Mouse (Mus musculus) lung, postnatal 25 days (tissue): ENCODE data around the gene Thsd1.
A peak's percentile ranks its signal among the peaks of the same experiment; 100 is the strongest.

ENCODE experiments used
- DNase-seq: peaks from one replicate; pipeline ENCODE4 v3.0.0; 2022; ENCODE audit warnings: low spot score

Gene Thsd1

DNA sequence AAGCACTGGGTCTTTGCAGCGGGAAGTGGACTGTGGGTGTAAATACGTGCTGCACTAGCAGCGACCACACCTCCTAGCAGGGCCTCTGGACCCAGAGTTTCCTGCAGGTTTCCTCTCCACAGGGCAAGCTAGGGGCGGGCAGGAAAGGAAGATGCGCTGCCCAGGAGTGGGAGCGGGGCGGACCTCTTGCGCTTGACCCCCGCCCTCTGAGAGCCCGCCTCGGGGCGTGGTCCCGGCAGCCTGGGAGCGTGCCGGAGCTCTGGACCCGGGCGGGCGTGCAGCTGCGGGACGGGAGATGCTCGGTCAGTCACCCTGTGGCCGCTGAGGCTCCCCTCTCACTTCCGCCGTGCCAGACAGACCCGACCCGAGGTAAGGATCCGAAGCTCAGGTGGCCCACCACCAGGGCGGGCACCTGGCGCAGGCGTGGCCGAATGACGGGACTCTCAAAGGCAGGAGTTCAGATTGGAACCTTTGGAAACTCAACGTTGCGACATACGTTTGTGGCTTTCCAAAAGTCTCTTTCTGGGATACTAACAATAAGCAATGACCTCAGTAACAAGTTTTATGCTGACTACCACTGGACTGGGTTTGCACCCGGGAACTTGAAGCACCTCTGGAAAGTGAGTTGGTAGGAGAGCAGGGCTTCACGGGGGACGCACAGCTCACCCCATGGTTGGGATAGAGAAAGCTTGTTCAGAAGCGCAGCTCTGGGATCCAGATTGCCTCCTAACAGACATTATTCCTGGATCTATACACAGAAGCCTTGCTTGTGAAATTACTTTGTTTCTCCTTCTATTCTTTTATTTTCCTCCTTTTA, at the start of gene Thsd1:
Gene Thsd1 (plus strand): TSS at position 253 of the 817 bp plus-strand sequence.
- DNase-seq: peak; percentile 80

DNA sequence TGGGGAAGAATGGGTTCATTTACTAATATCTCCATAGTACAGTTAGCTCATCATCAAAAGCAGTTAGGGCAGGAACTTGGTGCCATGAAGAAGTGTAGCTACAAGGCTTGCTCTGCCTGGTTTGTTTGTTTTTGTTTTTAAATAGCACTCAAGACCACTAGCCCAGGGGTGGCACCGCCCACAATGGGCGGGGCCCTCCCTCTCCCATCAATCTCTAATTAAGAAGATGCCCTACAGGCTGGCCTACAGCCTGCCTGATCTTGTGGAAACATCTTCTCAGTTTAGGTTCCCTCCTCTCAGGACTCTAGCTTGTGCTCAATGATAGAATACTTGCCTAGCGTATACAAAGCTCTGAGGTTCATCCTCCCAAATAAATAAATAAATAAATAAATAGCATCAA, 42.2 kb upstream of the Thsd1 start:
- no peak for DNase-seq

DNA sequence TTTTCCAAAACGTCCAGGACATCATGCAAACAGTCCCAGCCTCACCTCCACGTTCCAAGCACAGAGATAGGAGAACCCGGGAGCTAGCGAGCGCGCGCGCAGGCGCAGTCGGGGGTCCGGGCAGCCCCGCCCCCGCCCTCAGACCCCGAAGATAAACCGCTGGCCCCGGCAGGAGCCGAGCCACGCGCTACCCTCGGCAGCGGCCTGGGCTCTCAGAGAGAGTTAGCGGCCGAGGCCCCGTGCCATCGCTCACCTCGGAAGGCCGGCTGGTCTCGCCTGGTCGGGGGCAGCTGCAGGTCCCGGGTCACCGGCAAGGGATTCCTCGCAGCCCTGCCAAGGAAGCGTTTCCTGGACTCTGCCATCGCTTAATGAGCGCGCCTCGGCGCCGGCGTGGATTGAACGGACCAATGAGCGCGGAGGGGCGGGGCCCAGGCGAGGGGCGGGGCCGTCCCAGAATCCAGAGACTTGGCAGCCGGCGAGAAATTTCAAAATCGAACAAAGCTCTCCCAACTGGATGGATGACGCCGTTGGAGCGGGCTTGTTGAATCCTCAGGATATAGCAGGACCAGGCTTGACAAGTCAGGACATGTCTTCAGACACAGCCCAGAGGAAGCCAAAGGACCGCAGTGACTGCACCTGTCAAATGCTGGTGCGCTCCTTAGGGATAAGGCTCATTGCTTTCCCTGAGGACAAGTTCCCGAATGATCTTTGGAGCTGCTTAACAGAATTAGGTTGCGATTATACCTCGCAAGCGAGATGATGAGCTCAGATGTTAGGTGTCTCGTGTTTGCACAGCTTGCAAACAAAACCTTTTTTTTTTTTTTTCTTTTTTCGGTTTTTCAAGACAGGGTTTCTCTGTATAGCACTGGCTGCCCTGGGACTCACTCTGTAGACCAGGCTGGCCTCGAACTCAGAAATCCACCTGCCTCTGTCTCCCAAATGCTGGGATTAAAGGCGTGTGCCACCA, 41.4 kb upstream of the Thsd1 start, which contains the start of gene Ckap2:
Gene Ckap2 (minus strand): TSS at position 389 of the 967 bp plus-strand sequence.
- peak; percentile 86 for DNase-seq

DNA sequence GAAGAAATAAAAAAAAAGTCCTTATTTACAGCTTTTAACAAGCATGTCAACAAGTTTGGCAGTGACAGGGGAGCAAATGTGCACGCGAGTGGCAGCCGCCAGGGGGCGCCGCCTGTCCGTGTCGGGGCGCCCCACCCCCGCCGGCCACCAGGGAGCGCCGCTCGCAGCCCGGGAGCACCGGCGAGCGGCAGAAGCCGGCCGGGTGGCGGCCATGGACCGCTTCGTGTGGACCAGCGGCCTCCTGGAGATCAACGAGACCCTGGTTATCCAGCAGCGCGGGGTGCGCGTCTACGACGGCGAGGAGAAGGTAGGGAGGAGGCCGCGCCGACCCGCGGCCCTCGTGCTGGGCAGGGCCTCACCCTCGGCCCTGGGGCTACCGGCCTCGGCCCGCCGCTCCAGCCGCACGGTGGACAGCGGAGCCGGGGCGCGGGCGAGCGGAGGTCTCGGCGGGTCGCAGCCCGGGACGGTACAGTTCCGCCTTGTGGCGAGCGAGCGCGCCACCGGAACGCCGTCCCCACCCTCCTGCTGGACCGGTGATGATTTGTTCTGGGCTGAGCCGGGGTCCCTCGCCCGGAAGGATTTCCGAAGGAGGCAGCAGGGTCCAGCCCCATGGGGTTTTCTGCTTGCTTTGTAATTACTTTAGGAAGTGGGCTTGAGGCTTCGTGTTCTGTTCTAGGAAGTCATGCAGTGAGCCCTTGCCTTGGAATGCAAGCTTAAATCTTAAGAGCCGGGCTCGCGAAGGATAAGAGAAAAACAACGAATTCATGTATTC, 34.3 kb upstream of the Thsd1 start, which contains the start of gene Vps36:
Gene Vps36 (plus strand): TSS at position 150 of the 772 bp plus-strand sequence.
- peak; percentile 86 for DNase-seq

DNA sequence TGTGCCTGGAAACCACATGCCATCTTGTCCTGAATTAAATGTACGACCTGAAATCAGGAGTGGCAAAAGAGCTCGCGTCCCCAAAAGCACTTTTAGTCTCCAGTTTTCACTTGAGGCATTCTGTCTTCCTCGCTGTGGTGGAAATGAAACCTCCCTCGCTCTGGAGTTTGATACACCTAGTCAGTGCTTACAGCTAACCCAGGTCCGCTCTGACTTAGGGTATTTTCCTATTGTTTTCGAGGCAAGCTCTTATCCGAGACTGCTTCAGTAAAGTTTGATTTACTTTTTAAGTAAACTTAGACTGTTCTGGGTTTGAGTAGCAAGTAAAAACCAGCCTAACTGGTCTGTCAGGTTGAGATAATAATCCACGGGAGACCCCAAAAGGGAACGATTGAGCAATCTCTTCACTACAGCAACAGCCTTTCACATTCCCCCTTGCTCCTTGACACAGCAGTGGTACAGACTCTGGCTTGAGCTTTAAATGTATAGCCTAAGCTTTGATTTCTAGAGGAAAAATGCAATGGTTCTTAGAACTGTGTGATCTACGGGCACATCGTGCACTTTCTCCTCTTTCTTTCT, 33.6 kb upstream of the Thsd1 start:
- DNase-seq: peak; percentile 60

DNA sequence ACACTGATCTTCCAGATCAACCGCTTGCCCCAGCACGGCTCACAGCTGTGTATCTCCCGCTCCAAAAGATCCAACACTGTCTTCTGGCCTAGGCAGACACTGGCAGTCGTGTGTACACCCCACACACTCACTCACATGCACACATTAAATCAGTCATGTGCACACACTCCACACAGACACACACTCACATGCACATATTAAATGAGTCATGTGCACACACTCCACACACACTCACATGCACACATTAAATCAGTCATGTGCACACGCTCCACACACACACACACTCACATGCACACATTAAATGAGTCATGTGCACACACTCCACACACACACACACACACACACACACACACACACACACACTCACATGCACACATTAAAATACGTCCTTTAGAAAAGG, 29.2 kb upstream of the Thsd1 start:
- no peak for DNase-seq

DNA sequence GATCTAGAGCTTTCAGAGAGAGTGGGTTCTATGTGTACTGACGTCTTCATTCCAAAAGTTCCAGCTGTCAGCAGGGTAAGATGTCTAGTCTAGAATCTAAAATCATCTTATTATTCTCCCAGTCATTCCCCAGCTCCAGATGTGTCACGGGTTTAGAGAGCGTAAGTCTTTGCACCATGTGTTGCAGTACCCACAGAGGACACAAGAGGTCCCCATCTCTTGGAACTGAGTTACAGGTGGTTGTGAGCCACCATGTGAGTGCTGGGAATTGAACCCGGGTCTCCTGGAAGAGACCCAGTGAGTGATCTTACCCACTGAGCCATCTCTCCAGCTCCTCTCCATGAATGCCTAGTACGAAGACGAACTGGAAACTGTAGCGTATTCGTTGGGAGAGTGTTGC, 27.6 kb upstream of the Thsd1 start:
- no peak for DNase-seq

DNA sequence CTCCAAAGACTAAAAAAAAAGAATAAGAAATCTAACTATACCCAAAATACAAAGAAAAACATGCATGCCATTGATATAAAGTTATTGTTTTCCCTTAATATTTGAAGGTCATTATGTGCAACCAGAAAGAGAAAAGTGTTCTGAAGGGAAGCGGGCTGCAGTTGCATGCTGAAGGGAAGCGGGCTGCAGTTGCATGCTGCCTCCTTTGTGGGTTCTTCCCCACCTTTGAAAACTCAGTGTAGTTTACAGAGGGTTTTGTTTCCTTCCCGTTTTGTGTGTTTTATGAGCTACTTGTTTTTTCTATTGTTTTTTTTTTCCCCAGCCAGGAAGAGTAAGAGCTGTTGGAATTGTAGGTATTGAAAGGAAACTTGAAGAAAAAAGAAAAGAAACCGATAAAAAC, 19.6 kb upstream of the Thsd1 start:
- no peak for DNase-seq

DNA sequence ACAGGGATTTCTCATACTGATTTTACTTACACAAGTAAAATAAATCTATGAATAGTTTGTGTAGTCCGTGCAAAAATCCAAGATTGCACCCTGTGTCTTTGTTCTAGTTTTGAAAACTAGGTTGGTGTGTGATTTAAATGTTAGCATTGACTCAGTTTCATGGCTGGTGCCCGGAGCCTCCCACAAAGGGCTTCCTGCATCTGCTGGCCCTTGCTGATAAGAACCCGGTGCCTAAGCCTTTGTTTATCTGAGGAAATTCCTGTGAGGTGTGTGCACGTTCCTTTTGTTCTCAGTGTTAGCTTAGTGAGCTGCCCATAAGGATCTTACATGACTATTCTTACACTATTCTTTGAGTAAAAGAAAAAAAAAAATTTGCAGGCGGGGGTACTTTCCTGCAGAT, 18.1 kb upstream of the Thsd1 start:
- peak; percentile 73 for DNase-seq

DNA sequence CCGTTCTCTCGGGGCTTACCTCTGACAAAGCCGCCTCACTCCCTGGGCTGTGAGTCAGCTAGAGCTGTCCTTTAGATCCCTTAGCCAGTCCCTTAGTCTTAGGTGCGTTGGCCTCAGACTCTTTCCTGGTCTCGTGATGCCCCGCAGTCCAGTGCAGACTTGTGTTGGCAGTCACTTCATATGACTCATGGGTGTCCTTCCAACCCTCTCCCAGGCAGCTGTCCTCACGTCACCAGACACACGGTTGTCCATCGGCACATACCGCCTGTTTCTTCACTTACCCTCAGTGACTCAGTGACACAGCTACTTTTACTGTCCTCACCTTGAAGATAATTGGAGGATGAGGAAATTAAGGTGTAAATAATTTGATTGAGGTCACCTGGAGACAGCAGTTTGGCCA, 12.3 kb upstream of the Thsd1 start:
- DNase-seq: no peak

DNA sequence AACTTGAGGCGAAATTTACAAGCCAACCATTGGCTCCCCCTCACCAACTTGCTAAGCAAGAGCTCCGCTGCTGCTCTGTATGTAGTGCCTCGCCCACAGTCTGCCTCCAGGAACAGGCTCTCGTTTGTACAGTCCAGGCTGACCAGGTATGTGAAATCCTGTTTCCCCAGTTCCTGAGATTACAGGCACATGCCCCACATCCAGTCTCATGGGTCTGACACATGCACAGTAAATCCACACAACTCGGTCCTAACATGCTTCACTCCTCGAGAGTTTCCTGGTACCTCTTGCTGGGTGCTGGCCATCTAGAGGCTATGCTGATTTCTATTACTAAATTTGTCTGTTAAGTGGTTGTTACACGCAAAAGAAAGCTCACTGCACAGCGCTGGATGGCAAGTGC, 752 bp upstream of the Thsd1 start:
- DNase-seq: no peak

DNA sequence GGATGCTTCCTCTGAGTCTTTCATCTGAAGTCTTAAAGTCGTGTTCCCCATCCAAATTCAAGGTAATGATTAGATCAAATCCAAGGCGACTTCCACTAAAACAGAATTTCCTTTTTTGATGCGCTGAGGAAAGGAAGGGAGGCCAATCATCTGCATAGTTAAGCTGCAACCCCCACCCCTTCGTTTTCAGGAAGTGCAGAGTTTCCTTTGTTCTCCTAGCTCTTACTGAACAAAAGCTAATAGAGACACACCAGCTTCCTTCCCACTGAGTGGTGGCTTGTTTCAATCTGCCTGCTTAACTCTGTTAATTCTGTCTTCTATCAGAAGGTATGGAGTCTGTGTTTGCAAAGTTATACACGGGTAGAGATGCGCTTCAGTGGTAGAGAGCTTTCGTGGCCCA, 1.5 kb downstream of the Thsd1 start:
- peak; percentile 42 for DNase-seq

DNA sequence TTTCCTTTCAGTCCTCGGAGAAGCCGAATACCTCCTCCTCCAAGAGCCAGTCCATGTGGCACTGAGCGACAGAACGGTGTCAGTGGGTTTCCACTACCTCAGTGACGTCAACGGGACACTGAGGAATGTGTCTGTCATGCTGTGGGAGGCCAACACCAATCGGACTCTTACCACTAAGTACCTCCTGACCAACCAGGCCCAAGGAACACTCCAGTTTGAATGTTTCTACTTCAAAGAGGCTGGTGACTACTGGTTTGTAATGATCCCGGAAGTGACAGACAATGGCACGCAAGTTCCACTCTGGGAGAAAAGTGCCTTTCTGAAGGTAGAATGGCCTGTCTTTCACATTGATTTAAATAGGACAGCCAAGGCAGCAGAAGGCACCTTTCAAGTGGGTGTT, 15.9 kb downstream of the Thsd1 start:
- no peak for DNase-seq

DNA sequence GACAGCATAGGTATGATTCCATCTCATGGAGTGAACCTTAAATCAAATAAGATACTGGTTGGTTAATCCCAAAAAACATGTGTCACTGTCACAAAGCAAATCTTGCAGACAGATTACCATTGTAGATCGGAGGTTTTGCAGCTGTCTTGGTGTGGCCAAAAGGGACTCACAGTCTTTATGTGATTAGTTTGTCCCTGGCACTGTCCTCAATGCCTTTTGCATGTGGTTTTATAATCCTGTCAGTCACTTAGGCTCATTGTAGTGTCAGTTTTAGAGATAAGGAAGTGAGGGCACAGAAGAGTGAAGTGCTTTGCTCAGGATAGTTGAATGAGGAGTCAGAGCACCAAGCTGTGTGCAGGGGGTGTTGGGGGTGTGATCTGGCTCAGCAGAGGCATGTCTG, 18.6 kb downstream of the Thsd1 start:
- no peak for DNase-seq

DNA sequence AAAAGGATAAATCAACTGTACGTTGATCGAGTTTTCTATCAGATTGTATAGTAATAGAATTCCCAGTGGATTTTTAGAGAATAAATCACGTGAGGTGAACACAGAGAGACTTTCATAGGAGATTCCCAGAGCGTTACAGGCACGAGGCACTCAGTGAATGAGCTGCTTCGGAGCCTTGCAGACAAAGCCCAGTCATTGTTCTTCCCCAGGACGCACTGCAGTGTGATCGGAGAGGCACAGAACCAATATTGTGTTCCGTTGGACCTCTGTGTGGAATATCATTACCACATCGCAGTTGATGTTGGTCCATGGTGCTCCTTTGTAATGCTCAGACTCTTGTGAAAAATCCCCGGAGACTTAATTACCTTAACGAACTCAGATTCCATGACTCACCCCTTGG, 20.8 kb downstream of the Thsd1 start:
- no peak for DNase-seq

DNA sequence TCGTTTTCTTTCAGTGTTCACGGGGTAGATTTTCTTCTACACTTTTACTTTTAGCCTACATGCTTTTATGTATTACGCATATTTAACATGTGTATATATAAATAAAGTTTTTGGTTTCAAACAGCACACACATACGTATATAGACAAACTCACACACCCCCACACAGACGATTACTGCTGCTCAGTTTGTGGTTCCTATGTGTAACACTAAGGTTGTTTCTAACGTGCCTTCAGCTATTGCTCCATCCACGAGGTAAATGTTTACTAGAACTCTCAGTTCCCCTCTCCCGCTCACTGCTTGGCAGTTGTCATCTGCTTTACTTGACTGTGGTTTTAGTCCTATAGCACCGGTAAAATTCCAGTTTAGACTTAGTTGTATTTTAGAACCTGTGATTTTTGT, 22.0 kb downstream of the Thsd1 start:
- no peak for DNase-seq

DNA sequence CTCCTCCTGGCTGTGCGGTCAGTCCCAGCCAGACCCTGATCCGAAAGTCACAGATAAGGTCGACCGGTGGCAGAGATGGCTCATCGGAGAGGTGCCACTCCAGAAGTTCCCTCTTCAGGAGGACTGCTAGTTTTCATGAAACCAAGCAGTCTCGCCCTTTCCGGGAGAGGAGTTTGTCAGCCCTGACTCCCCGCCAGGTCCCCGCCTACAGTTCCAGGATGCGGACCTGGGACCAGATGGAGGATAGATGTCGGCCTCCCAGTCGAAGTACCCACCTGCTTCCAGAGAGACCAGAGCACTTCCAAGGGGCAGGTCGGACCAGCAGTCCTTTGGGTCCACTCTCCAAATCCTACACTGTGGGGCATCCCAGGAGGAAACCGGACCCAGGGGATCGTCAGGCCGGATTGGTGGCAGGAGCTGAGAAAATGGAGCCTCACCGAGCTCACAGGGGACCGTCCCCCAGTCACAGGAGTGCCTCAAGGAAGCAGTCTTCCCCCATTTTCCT, 31.9 kb downstream of the Thsd1 start:
- peak; percentile 24 for DNase-seq

DNA sequence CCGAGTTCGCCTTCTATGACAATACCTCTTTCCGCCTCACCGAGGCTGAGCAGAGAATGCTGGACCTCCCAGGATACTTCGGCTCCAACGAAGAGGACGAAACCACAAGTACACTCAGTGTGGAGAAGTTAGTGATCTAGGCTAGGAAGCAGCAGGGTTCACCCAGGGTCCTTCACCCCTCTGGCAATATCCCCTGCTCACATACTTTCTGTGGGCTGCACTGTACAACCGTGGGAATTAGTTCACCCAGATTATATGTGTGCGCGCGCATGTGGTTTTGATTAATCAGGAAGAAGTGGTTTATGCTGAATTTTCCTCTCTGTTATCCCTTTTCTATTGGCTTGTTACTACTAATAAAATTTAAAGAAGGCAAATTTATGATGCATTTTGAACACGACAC, 32.4 kb downstream of the Thsd1 start:
- no peak for DNase-seq

DNA sequence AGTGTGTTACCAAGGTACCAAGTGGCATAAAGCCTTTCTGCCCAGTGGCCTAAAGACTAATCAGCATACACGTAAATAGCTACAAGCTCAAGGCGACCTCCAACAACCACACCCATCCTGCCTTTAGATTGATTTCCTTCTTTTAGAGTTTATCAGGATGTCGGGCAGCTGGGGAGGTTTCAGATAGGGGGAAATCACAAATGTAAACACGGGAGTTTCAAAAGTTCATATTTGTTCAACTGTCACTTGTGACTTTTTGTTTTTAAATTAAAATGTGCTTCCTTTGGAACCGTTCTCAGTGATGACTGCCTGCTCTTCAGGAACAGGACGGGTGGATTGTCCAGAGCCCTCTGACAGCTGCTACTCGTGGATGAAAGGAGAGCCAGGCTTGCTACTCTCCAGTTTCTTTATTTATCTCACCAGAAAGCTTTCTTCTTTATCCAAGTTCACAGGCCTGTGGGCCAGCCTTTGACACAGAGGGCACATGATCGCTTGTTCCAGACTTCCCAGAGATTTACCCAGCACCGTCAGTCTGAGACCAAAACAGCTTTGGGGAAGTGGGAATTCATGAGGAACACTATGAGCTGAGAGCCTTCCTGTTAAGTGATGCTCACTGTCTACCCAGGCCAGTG, 33.1 kb downstream of the Thsd1 start:
- peak; percentile 59 for DNase-seq

DNA sequence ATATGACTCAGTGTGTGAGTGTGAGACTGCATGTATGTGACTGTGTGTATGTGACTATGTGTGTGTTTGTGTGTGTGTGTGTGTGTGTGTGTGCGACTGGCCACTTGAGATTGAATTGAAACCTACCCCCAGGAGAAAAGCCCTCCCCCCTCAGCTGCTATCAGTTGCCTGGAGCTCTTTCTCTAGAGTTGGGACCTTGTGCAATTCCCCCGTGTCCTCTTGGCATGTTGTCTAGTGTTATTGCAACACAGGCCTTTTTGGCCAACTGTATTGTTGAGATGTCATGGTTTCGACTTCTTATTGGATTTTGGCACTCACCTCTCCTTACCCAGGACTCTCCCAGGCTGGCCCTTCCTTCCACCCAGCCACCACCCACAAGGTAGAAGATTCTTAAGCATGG, 35.2 kb downstream of the Thsd1 start:
- DNase-seq: peak; percentile 65

DNA sequence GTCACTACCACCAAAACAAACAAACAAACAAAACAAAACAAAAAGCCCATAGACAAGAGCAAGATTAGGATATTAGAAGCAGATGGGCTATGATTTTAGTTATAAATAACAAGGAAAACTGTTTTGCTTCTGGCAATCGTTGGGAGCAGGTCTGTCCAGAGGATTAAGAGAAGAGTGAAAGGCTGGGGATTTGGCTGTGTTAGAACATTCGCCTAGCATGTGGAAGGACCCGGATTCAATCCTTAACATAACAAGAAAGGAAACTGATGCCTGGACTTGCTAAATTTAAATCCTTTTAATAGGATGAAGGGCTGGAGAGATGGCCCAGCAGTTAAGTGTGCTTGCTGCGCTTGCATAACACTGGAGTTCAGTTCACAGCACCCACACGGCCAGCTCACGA, 37.2 kb downstream of the Thsd1 start:
- DNase-seq: no peak
